Mouse (Mus musculus): ENCODE results near the gene Vkorc1. TPM values are rescaled to one million over a fixed set of nuclear protein-coding genes. Genes with fewer than 3 reads are reported as not detected.
"Not testable (repeated sequence)": the region's sequence is repeated elsewhere in the genome, so short reads cannot be mapped to it uniquely, and the experiment has no call there.

Vkorc1 gene
- polyA plus RNA-seq, 1 experiment from 2014 or later: 152 TPM

DNA sequence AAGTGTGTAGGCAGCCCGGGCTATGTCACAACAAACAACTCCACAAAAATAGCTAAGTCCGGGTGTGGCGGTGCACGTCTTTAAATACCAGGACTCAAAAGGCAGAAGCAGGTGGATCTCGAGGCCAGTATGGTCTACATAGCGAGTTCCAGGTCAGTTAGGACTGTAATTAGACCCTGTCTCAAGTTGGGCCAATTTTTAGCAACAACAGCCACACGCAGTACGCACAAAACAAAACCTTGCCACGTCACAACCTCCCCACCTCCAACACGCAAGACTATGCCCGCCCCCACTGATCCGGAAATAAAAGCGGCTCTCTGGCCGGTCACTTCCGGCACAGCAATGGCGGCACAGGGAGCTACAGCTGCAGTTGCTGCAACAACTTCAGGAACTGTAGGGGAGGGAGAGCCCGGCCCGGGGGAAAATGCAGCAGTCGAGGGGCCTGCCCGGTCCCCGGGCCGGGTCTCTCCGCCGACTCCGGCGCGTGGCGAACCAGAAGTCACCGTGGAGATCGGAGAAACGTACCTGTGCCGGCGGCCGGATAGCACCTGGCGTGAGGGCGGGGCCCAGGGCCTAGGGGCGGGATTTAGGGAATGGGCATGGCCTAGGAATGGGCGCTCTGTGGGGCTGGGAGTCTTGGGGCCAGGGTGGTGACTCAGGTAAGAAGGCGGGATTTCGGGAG lies 16.9 kb upstream of the Vkorc1 start, which contains the start of gene Kat8:
Gene Kat8 (plus strand): TSS at position 327 of the 682 bp plus-strand sequence.
- peaks cover 58% of the 10 kb centered on the region for H3K36me3 ChIP-seq
- H3K4me2 ChIP-seq: peak within 1 kb of the TSS; percentile 82
- peaks cover 14% of the 10 kb centered on the region for H3K4me1 ChIP-seq
- peak within 1 kb of the TSS; percentile 82 for H3K9ac ChIP-seq
- ATAC-seq (replicated peaks; ENCODE audit: low FRiP score): peak; percentile 97
- 1% methylated on average over 40 of the region's 40 CpGs for WGBS
- H3K27me3 ChIP-seq: no peaks in the 10 kb centered on the region
- H3K27ac ChIP-seq: peak within 1 kb of the TSS; percentile 91
- no peaks in the 10 kb centered on the region for H3K9me3 ChIP-seq (replicated peaks)
- peak within 1 kb of the TSS; percentile 85 for H3K4me3 ChIP-seq (replicated peaks)

DNA sequence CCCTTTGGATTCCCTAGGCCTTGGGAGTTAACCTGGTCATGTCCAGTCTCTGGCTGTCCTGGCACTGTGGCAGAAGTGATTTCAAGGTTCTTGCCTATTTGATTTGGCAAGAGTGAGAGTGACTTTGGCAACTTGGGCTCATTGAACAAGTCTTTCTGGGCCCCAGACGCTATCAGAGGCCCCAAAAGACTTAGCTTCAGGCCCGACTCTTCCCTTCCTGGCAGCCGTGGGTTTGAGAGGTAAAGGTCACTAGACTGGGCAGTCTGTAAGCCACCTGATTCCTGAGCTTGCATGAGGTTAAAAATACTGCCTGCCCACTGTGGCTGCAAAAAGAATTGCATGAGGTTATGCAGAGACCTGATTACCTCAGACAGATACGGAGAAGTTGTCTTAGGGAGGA lies 13.2 kb upstream of the Vkorc1 start:
- Histone ChIP-seq H3K4me2 (no peak overlapping the region), H3K9ac (no peak overlapping the region), H3K9me3 (replicated peaks) (no peaks in the 10 kb centered on the region), H3K4me1 (peaks cover 32% of the 10 kb centered on the region), H3K27me3 (no peaks in the 10 kb centered on the region), H3K4me3 (replicated peaks) (no peak overlapping the region), H3K36me3 (peaks cover 54% of the 10 kb centered on the region), H3K27ac (no peak overlapping the region)
- WGBS: 90% methylated on average over 4 of the region's 4 CpGs
- no peak for ATAC-seq (replicated peaks; ENCODE audit: low FRiP score)

DNA sequence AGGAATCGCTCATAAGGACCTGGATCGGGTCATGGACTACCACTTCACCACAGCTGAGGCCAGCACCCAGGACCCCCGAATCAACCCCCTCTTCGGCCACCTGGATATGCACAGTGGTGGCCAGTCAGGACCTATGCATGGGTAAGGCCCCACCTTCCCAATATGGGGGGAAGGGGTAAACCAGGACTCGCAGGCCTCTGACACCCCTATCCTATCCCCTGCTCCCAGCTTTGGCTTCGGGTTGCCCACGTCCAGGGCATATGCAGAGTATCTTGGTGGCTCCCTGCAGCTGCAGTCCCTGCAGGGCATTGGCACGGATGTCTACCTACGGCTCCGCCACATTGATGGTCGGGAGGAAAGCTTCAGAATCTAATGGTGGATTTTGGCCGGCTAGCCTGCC lies 12.5 kb upstream of the Vkorc1 start:
- Histone ChIP-seq H3K27me3 (no peaks in the 10 kb centered on the region), H3K4me3 (replicated peaks) (no peak overlapping the region), H3K9ac (no peak overlapping the region), H3K4me2 (no peak overlapping the region), H3K4me1 (peaks cover 26% of the 10 kb centered on the region), H3K36me3 (peaks cover 54% of the 10 kb centered on the region), H3K9me3 (replicated peaks) (no peaks in the 10 kb centered on the region), H3K27ac (no peak overlapping the region)
- WGBS: 94% methylated on average over 12 of the region's 12 CpGs
- no peak for ATAC-seq (replicated peaks; ENCODE audit: low FRiP score)

GRCm38 (mm10) chr7:127903971-127904796 lies 8.8 kb upstream of the Vkorc1 start, which contains the start of gene Bckdk:
Bckdk (plus strand) TSS chr7:127904082.
- Histone ChIP-seq H3K9ac (peak within 1 kb of the TSS; percentile 85), H3K4me2 (peak within 1 kb of the TSS; percentile 73), H3K9me3 (replicated peaks) (no peaks in the 10 kb centered on the region), H3K27ac (peak within 1 kb of the TSS; percentile 92), H3K4me1 (peaks cover 18% of the 10 kb centered on the region), H3K27me3 (0 out of 2 replicates have a peak, but pooled peaks cover 4% of the 10 kb centered on the region), H3K4me3 (replicated peaks) (peak within 1 kb of the TSS; percentile 87), H3K36me3 (peaks cover 43% of the 10 kb centered on the region)
- ATAC-seq (replicated peaks; ENCODE audit: low FRiP score): peak; percentile 93
- 6% methylated on average over 38 of the region's 38 CpGs for whole genome bisulfite sequencing

- Histone ChIP-seq H3K9me3 (replicated peaks) (no peaks in the 10 kb centered on the region), H3K4me2 (no peak overlapping the region), H3K27ac (no peak overlapping the region), H3K4me1 (peaks cover 18% of the 10 kb centered on the region), H3K9ac (no peak overlapping the region), H3K4me3 (replicated peaks) (no peak overlapping the region), H3K36me3 (peaks cover 19% of the 10 kb centered on the region), H3K27me3 (0 out of 2 replicates have a peak, but pooled peaks cover 4% of the 10 kb centered on the region)
- ATAC-seq (replicated peaks; ENCODE audit: low FRiP score): no peak
- WGBS: 82% methylated on average over 2 of the region's 2 CpGs
Measured at GRCm38 (mm10) chr7:127901772-127902171, 6.4 kb upstream of the Vkorc1 start.

GRCm38 (mm10) chr7:127899997-127900396 lies 4.6 kb upstream of the Vkorc1 start:
- Histone ChIP-seq H3K36me3 (peaks cover 1% of the 10 kb centered on the region; the same call in 1 of the 2 replicates), H3K4me2 (no peak overlapping the region), H3K4me3 (replicated peaks) (no peak overlapping the region), H3K4me1 (peaks cover 8% of the 10 kb centered on the region), H3K9ac (no peak overlapping the region), H3K9me3 (replicated peaks) (no peaks in the 10 kb centered on the region), H3K27ac (peak overlapping the region; percentile 4; the same call in 1 of the 2 replicates), H3K27me3 (0 out of 2 replicates have a peak, but pooled peaks cover 4% of the 10 kb centered on the region)
- ATAC-seq (replicated peaks; ENCODE audit: low FRiP score): no peak
- WGBS: 35% methylated on average over 7 of the region's 7 CpGs

GRCm38 (mm10) chr7:127898179-127898956 lies 3.0 kb upstream of the Vkorc1 start:
- Histone ChIP-seq H3K36me3 (peaks cover 5% of the 10 kb centered on the region; the same call in 1 of the 2 replicates), H3K4me3 (replicated peaks) (no peak overlapping the region), H3K4me2 (no peak overlapping the region), H3K9ac (no peak overlapping the region), H3K9me3 (replicated peaks) (no peaks in the 10 kb centered on the region), H3K27me3 (0 out of 2 replicates have a peak, but pooled peaks cover 4% of the 10 kb centered on the region), H3K4me1 (peaks cover 10% of the 10 kb centered on the region), H3K27ac (no peak overlapping the region)
- ATAC-seq (replicated peaks; ENCODE audit: low FRiP score): no peak
- WGBS: 37% methylated on average over 10 of the region's 10 CpGs

DNA sequence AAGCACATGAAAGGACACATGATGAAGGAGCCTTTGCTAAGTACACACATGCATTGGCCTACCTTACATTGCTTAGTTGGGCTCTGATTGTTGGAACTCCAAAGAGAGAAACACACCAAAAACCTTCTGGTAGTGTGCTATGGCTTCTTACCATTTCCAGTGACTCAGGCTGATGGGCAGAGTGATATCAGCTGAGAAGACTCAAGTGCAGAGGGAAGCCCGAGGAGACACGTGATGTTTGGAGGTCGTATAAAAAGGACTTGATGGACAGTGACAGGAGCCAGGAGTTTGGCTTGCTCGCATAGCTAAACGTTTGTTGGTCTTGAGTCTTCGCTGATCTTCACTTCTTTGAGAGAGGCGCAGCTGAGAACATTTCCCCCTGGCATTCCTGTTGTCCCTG lies 2.1 kb upstream of the Vkorc1 start:
- 87% methylated on average over 7 of the region's 7 CpGs for WGBS
- Histone ChIP-seq H3K4me2 (no peak overlapping the region), H3K9ac (no peak overlapping the region), H3K36me3 (peaks cover 11% of the 10 kb centered on the region), H3K4me3 (replicated peaks) (no peak overlapping the region), H3K27me3 (0 out of 2 replicates have a peak, but pooled peaks cover 4% of the 10 kb centered on the region), H3K4me1 (peaks cover 10% of the 10 kb centered on the region), H3K9me3 (replicated peaks) (no peaks in the 10 kb centered on the region), H3K27ac (no peak overlapping the region)
- no peak for ATAC-seq (replicated peaks; ENCODE audit: low FRiP score)

GRCm38 (mm10) chr7:127896384-127896783 lies 967 bp upstream of the Vkorc1 start:
- no peak for ATAC-seq (replicated peaks; ENCODE audit: low FRiP score)
- no peak overlapping the region for H3K4me3 ChIP-seq (replicated peaks)
- peaks cover 23% of the 10 kb centered on the region for H3K36me3 ChIP-seq
- no peaks in the 10 kb centered on the region for H3K9me3 ChIP-seq (replicated peaks)
- H3K27me3 ChIP-seq: 0 out of 2 replicates have a peak, but pooled peaks cover 4% of the 10 kb centered on the region
- 65% methylated on average over 13 of the region's 13 CpGs for WGBS
- no peak overlapping the region for H3K27ac ChIP-seq
- H3K4me2 ChIP-seq: no peak overlapping the region
- H3K4me1 ChIP-seq: peaks cover 10% of the 10 kb centered on the region
- H3K9ac ChIP-seq: no peak overlapping the region

- WGBS: 68% methylated on average over 7 of the region's 7 CpGs
- peaks cover 10% of the 10 kb centered on the region for H3K4me1 ChIP-seq
- H3K9ac ChIP-seq; H3K27me3 ChIP-seq; ATAC-seq (replicated peaks; ENCODE audit: low FRiP score); H3K9me3 ChIP-seq (replicated peaks); H3K27ac ChIP-seq: not testable (repeated sequence)
- peak overlapping the region; percentile 72 for H3K4me2 ChIP-seq
- peaks cover 23% of the 10 kb centered on the region for H3K36me3 ChIP-seq
- peak overlapping the region; percentile 69 for H3K4me3 ChIP-seq (replicated peaks)
Measured at GRCm38 (mm10) chr7:127895891-127896290, 474 bp upstream of the Vkorc1 start.

- peaks cover 24% of the 10 kb centered on the region for H3K36me3 ChIP-seq
- WGBS: 62% methylated on average over 5 of the region's 5 CpGs
Measured at GRCm38 (mm10) chr7:127894480-127894879, 937 bp downstream of the Vkorc1 start.

More at GRCm38 (mm10) chr7:127894480-127894879, 937 bp downstream of the Vkorc1 start:
- Histone ChIP-seq H3K4me1 (peaks cover 10% of the 10 kb centered on the region), H3K27me3 (0 out of 2 replicates have a peak, but pooled peaks cover 3% of the 10 kb centered on the region), H3K4me3 (replicated peaks) (peak overlapping the region; percentile 69), H3K4me2 (peak overlapping the region; percentile 72), H3K9ac (peak overlapping the region; percentile 59), H3K27ac (peak overlapping the region; percentile 84; the same call in 1 of the 2 replicates), H3K9me3 (replicated peaks) (no peaks in the 10 kb centered on the region)
- no peak for ATAC-seq (replicated peaks; ENCODE audit: low FRiP score)
